Mouse (Mus musculus): ENCODE results near the gene Mfap4.

The Mfap4 gene

DNA sequence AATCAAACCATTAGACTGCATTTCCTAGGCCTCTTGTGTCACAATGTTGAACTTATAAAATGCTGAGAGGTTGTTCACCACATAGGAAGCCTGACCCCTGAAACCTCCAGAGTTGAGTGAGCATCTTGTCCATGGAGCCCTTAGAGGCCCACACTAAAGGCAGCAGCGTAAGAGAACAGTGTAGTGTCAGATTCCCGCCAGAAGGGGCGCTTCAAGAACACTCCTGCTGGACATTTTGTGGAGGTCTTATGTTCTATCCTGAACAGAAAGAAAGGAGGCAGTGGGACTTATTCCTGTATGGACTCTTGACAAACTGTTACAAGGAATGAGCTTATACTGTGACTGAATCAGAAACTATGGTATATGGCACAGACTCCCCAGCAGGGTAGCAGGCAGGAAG, 29.7 kb downstream of the Mfap4 start:
- no peak for DNase-seq (ENCODE audit: low spot score in 2 of 2)

DNA sequence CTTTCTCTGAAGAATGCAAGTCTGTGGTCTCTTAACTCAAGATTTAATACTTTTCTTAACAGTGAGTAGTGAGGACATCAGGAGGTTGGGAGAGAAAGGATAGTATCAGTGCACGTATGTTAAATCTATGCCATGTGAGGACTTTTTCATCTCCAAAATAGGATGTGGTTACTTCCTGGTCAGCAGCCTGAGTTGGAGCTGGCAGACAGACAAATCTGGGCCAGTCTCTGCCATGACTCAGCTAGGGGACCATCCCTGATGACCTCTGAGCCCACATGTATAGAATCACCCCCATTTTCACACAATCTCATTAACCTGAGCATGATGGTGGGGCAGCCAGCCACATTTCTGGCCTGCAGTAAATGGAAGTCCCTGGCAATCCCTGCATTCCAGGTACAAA, 32.7 kb downstream of the Mfap4 start:
- no peak for DNase-seq (ENCODE audit: low spot score in 2 of 2)

GRCm38 (mm10) chr11:61518871-61519270, 33.6 kb downstream of the Mfap4 start:
- DNase-seq (ENCODE audit: low spot score in 2 of 2) = no peak

DNA sequence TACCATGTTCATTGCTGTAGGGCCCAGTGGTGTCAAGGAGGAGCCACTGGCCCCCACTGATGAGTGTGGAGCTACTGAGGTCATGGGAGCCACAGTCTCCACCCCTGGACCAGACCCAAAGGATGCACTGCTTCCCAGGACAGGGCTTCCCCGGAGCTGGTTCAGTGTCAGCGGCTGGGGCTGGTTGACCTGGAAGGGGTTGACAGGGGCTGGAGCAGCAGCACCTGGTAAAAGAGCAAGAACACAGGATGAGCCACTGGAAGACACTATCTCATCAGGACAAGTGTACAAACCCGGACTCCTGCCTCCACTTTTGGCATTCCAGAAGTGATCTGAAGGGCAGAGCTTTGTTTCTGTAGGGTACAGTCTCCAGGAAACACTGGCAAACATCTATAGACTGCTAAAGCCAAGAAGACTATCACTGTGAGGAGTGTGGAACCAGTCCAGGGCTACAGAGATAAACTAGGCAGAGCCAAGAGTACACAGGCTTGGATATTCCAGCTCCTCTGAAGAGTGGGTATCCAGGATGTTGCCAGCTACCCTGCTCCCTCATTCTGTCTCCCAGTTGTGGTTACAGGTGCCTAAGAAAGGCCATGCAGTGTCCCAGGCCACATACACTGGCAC, 34.4 kb downstream of the Mfap4 start:
- no peak for DNase-seq (ENCODE audit: low spot score in 2 of 2)

- DNase-seq (ENCODE audit: low spot score in 2 of 2) = no peak
Observed at GRCm38 (mm10) chr11:61526872-61527271, 41.6 kb downstream of the Mfap4 start.

GRCm38 (mm10) chr11:61529268-61529713, 44.1 kb downstream of the Mfap4 start:
- no peak for DNase-seq (ENCODE audit: low spot score in 2 of 2)

DNA sequence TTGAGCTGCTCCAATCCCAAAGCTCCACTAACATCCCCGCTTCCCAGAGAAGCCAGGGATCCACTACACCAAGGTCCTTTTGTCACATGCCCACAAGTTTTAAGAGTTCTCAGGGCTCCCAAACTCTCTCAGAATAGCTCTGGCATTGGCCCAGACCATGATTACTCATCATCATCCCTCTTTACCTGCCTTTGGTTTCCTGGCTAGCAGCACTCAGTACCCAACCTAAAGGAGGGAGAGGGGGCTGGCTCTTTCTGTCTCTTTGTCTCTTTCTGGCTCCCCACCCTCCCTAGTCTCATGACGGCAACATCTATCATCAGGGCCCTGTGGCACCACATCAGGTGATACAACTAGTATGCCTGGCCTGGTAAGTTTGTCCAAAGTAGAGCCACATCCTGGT, 47.6 kb downstream of the Mfap4 start:
- DNase-seq (ENCODE audit: low spot score in 2 of 2) = no peak

- DNase-seq (ENCODE audit: low spot score in 2 of 2) = peak in 1 of 2 experiments; percentile 15
Observed at GRCm38 (mm10) chr11:61533571-61533970, 48.3 kb downstream of the Mfap4 start.

GRCm38 (mm10) chr11:61535530-61535929, 50.3 kb downstream of the Mfap4 start:
- DNase-seq (ENCODE audit: low spot score in 2 of 2) = no peak

DNA sequence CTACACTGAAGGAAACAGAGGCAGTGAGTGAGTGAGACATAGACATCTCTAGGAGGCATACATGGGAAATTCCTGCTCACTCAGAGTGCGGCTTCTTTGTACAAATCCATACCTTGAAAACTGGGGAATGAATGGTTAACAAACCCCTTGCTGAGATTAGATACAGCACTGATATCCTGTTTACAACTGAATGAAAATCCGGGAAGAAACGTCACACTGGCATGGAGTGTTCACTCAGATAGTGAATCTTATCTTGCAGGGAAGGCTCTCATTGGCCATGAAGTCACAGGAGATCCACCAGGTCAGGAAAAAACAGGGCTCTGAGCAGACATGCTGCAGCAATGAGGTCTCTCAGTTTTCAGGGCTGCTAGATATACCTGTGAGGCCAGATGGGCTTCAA, 51.7 kb downstream of the Mfap4 start:
- DNase-seq (ENCODE audit: low spot score in 2 of 2) = no peak

GRCm38 (mm10) chr11:61537362-61537761, 52.1 kb downstream of the Mfap4 start:
- no peak for DNase-seq (ENCODE audit: low spot score in 2 of 2)
